Mouse (Mus musculus) spleen, adult 18-20 months (tissue): ENCODE data around the gene Zc3h12c.
A peak's percentile ranks its signal among the peaks of the same experiment; 100 is the strongest.
"Not testable (repeated sequence)": the region's sequence is repeated elsewhere in the genome, so short reads cannot be mapped to it uniquely, and the experiment has no call there.

Source experiments
- DNase-seq, 2 experiments: peaks; one replicate each; pipeline ENCODE4 v3.0.0; 2022; ENCODE audit warnings: mixed read lengths in 2 of 2

Gene Zc3h12c

DNA sequence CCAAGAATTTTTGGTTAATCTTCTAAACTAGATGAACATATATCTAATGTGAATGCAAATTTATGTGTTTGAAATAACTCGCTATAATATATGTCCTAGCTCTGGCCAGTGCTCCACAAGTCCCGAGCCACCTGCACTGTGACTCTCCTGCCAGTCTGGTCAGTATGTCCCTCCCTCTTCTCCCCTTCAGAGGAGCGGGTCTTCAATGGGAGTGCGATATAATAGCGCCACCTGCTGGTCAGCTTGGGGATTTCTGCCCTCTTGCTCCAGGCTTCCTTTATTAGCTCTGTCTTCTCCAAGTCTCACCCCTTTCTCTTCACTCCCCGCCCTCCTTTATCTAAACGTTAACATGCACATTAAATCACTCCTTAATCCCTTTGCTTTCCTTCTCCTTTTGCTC lies 69.8 kb downstream of the Zc3h12c start:
- DNase-seq: peak; percentile 47 to 76

DNA sequence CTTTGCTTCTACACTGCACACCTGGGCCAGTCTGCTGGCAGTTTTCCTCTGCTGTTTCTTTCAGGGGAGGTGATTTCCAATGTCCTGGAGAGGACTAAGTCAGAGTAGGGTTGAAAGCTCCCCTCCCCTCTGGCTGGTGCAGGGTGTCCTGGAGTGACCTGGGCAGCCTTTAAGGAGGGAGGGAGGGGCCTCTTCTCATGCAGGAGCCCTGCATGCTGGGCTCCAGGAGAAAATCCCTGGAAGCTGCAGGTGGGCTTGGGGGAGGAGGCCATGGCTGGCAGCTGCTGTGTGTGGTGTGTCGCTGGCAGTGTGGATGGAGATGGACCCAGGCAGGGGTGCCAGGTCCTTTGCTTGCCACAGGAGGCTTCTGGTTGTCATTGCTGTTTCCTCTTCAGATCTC lies 71.0 kb downstream of the Zc3h12c start:
- no peak for DNase-seq

DNA sequence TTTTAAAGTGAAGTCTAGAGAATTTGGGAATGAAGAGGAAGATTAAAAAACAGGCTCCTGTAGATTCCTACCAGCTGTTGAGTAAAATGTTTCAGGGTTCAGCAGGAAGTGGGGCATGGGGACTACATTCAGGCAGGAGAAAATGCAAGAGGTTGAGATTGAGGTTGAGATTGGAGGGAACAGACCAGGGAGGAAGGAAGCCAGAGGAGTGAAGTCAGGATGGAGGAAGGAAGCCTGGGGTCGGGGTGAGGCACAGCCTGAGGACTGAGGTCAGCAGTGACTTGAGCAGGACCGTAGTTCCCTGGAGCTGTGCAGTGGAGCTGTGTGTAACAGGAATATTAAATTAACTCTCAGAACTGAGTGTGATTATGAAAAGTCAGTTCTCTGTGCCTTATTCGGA lies 72.7 kb downstream of the Zc3h12c start:
- DNase-seq: no peak

DNA sequence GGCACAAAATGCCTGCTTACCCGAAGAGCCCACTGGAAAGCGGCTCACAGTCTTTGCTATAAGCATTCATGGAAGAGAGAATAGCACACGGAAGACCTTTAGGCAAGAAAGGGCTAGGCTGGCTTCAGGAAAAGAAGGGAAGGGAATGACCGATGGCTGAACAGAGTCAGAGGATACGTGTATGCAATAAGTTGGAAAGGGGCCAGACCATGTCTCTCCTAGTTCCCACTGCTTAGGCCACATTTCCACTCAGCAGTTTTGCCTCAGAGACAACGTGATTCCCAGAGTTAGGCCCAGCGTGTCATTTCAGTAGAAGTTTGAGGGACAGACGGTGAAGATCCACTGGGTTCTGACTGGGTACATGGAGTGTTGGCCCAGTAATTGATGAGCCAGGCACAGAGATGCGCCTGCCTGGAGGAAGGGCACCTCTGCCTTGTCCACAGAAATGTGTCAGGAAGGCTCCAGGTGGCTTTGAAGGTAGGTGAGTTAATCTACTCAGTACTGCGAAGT lies 73.8 kb downstream of the Zc3h12c start:
- DNase-seq: no peak

DNA sequence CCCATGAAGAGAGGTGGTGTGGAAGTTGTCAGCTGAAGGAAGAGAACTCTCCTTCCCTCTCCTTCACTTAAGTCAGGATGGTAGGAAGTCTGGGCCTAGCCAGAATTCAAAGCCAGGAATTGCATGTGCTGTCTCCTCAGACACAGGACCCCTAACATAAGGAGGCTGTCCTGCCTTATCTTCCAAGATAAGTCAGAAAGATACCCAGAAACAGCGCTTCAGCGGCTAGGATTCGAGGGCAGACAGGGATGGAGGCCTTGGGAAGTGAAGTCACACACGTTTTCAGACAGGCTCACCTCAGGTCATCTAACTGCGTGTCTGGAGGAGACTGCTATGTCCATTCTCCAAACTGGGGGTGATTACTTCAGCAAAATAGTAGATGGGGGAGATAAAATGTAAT lies 74.4 kb downstream of the Zc3h12c start:
- DNase-seq: no peak

DNA sequence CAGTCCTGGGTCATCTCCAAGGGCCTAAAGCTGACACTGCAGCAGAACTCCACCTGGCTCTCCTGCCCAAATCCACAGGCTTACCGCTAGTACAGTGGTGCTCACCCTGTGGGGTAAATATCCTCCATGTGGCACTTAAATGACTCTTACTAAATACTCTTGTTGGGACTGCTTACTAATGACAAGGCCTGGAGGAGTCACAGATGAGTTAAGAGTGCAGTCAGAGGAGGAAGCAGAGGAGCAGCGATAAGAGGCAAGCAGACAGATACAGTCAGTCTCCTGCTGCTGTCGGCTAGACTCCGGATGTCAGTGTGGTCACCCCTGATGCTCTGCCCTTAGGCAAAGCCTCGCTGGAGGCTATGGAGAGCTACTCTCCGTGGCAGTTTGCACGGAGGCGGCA lies 75.3 kb downstream of the Zc3h12c start:
- no peak for DNase-seq

DNA sequence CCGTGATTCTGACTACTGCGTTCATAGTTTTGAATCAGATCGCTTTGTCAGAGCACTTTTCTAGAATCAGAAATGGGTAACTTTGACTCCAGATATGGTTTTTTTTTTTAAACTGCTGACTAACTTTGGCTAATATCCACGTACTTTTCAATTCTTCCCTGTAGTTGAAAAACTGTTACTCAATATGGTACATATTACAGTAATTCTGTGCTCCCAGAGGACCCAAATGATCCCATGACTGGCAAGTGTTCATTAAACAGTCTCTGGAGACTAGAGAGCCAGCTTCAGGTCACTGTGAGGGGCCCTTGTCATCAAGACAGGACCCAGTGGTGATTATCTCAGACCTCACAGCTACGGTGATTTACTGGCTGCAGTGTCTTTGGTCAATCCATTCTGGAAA lies 76.1 kb downstream of the Zc3h12c start:
- no peak for DNase-seq

DNA sequence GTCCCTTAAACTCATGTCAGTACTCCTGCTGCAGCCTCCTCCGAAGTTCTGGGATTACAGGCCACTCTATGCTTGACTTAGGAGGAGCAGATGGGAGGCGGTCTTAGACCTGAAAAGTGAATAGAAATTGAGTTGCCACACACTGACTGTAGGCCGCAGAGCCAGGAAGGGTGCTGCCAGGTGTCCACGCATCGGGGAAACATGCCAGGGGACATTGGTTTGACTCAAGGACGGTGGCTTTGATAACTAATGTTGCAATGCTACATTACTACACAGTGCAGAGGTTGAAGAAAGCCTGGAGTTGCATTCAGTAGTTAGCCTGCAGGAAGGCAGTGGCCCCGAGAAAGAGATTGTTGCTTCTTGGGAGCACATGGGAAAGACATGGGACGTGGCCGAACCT lies 76.6 kb downstream of the Zc3h12c start:
- DNase-seq: no peak

DNA sequence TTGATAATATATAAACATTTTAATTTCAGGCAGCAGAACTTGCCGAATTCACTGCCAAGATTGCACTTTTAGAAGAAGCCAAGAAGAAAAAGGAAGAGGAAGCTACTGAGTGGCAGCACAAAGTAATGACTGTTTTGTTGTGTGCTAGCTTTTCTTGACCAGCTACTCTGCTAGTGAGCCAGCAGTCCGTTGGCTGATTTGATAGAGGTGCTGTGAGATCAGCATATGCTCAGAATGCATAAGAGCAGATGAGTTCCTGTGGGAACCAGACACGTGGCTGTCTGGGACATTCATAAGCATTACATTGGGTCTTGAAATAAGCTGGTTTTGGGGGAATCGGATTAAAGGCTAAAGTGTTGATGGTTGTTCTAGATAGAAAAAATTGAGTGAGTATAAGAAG lies 86.0 kb downstream of the Zc3h12c start:
- no peak for DNase-seq

DNA sequence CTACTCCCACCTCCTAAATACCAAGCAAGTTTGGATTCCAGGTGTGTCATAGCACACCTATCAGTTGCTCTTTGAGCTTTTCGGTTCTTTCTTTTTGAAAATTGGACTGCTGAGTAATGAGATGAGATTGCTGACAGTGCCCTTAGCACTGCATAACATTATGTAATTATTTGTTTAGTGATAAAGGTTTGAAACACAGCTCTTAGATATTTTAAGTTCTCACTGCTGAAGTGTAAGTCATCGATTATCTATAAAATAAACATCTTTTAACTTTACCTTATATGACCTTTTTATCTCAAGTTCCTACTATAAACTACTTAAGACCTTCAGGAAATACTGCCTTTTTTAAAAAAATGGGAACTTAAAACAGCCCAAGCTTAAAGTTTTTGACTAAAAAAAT lies 86.4 kb downstream of the Zc3h12c start:
- no peak for DNase-seq

DNA sequence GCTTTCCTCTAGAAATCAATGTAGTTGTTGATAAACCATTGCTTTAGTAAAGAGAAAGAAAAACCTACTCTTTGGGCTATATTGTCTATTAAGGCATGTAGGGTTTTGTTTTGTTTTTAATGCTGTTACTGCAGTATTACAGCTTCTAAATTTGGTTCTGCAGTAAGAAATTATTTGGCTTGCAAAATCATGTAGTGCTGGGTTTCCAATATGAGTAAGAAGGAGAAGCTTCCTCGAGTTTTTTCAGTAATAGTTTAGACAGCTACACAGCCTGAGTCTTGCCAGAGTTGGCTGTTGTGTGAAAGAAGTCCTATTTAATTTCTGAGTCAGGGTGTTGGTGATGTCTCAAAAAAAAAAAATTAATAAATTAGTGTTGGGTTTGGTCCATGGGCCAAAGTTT lies 90.7 kb downstream of the Zc3h12c start:
- DNase-seq: no peak

DNA sequence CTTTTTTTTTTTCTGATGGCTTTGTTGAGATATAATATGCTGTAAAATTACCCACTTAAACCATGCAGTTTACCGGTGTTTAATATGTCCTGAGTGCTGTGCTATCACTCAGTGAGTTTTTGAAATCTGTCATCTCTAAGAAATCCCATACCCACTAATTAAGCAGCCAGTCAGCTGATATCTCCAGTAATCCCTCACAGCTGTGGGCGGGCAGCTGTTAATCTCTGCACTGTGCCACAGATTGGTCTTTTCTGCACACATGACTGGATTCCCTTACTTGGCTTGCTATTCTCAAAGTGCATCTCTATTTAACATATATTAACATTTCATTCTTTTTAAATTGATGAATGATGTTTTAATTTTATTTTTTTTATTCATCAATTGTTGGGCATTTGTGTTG lies 92.3 kb downstream of the Zc3h12c start:
- no peak for DNase-seq

DNA sequence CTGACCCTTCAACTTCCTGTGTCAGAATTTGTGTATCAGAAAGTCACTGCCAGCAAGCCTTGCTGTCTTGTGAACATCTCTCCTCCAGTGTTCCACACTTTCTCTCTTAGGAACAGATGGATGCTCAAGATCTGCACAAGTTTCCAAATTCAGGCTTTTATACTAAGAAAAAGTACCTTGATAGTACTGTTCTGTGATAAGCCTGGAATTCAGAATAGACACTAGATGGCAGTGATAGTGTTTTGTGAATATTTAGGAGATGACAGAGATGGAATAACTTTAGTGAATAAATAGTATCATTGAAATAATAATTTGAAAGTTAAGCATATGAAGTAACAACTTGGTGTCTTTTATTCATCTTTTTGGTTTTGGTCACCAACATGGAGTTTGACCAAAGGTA lies 96.2 kb downstream of the Zc3h12c start:
- no peak for DNase-seq

DNA sequence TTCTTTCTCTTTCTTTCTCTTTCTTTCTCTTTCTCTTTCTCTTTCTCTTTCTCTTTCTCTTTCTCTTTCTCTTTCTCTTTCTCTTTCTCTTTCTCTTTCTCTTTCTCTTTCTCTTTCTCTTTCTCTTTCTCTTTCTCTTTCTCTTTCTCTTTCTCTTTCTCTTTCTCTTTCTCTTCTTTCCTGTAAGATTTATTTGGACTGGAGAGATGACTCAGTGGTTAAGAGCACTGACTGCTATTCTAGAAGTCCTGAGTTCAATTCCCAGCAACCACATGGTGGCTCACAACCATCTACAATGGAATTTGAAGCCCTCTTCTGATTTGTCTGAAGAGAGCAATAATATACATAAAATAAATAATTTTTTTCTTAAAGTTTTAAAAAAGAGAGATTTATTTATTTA lies 97.0 kb downstream of the Zc3h12c start:
- not testable (repeated sequence) for DNase-seq

DNA sequence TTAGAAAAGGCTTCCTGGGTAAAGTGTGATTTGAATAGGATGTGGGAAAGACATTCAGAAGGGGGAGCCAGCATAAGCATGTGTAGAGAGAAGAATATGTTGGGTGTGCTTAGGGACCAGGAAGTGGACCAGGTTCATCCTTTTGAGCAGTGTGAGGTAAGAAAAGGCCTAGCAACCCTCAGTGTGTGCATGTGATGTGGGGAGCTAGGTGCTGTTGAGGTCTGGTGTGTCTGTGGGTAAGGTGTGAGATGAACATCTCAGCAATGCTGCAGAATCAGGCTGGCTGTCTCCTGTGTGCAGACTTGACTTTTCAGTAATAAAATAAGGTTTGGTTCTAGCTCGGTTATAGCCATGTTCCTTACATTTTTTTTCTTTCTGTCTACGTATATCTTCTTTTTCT lies 98.3 kb downstream of the Zc3h12c start:
- DNase-seq: no peak
